In the genomic region with DNA sequence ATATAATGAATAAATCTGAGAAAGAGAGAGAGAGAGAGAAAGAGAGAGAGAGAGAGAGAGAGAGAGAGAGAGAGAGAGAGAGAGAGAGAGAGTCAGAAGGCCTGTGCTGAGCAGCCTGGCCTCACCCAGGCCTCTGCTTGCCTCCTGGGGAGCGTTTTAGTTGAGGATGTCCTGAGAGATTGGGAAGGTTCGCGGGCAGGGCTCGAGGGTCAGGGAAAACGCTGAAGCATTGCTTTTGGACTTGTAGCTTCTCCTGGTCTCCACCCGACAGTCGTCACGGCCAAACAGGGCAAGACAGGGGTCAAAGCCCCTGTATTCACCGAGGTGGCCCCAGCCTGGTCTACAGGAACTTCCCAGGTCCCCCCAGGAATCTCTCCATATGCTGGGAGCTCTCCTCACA, we compare ENCODE assay signal across 38 mouse cellular contexts. TPM values are rescaled to one million over a fixed set of nuclear protein-coding genes. Genes with fewer than 3 reads are reported as not detected.
"Had no signal": no experiment of that assay in that cellular context is flagged by ENCODE, and none has a peak within 500 bp of the region (broad histone marks: within the 10 kb centered on the region; RNA-seq: fewer than 3 reads in every experiment).

No protein-coding gene starts in this region.

- H3K27ac ChIP-seq: heart, embryonic 10.5 days; hindbrain, embryonic 10.5 days; hindbrain, embryonic 12.5 days; hindbrain, embryonic 14.5 days; intestine, embryonic 15.5 days; layer of hippocampus, adult 2 months; left cerebral cortex, adult 2 months; limb, embryonic 10.5 days; limb, embryonic 12.5 days; liver, embryonic 13.5 days; liver, embryonic 15.5 days had no signal

- H3K9me3 ChIP-seq: intestine, embryonic 15.5 days; liver, embryonic 15.5 days had no signal

- H3K27me3 ChIP-seq: hindbrain, embryonic 12.5 days; intestine, embryonic 15.5 days; limb, embryonic 12.5 days; liver, embryonic 13.5 days; liver, embryonic 15.5 days had no signal

- H3K4me2 ChIP-seq: heart, embryonic 12.5 days; hindbrain, embryonic 12.5 days; hindbrain, embryonic 14.5 days; intestine, embryonic 15.5 days; limb, embryonic 12.5 days; liver, embryonic 13.5 days; liver, embryonic 15.5 days had no signal

- DNase-seq: gastrocnemius, postnatal 25 days; heart, postnatal 10 days; heart, postnatal 4 days; kidney, adult 18-20 months; kidney, adult 8-10 months; kidney, postnatal 10 days; kidney, postnatal 25 days; kidney, postnatal 4 days; liver; liver, embryonic 13.5 days had no signal

- H3K4me3 ChIP-seq: heart, embryonic 10.5 days; heart, embryonic 12.5 days; hindbrain, embryonic 10.5 days; hindbrain, embryonic 12.5 days; intestine, embryonic 15.5 days; layer of hippocampus, adult 2 months; left cerebral cortex, adult 2 months; limb, embryonic 10.5 days; limb, embryonic 12.5 days; liver, embryonic 13.5 days; liver, embryonic 15.5 days had no signal

- H3K4me1 ChIP-seq: heart, embryonic 12.5 days; hindbrain, embryonic 10.5 days; hindbrain, embryonic 12.5 days; intestine, embryonic 15.5 days; limb, embryonic 12.5 days; liver, embryonic 13.5 days; liver, embryonic 15.5 days had no signal

- H3K36me3 ChIP-seq: heart, embryonic 12.5 days; hindbrain, embryonic 10.5 days; hindbrain, embryonic 12.5 days; intestine, embryonic 15.5 days; limb, embryonic 12.5 days; liver, embryonic 13.5 days; liver, embryonic 15.5 days had no signal

- ATAC-seq: hindbrain, embryonic 16.5 days; inflammation-experienced regulatory T-cells, adult 6 months; intestine, embryonic 15.5 days; intestine, postnatal 0 days had no signal

- H3K9ac ChIP-seq: heart, embryonic 12.5 days; hindbrain, embryonic 12.5 days; hindbrain, embryonic 14.5 days; intestine, embryonic 15.5 days; limb, embryonic 12.5 days; liver, embryonic 13.5 days; liver, embryonic 15.5 days had no signal

RNA-seq across cellular contexts. Expression of a gene that starts 5.3 kb away (rescaled TPM):
- total RNA-seq: layer of hippocampus, adult 2 months; layer of hippocampus, postnatal 25 days; left cerebral cortex, adult 2 months; left cerebral cortex, postnatal 14 days had no signal

RNA-seq across cellular contexts. Expression of a gene that starts 18.3 kb away (rescaled TPM):
- total RNA-seq: granulocyte monocyte progenitor cell, adult 5-6 weeks had no signal

RNA-seq across cellular contexts. Expression of a gene that starts 41.7 kb away (rescaled TPM):
- total RNA-seq: granulocyte monocyte progenitor cell, adult 5-6 weeks had no signal

RNA-seq across cellular contexts. Expression of a gene that starts 54.5 kb away (rescaled TPM):
- total RNA-seq: gastrocnemius, adult 8-10 months; gastrocnemius, postnatal 25 days; gastrocnemius, postnatal 4 days; granulocyte monocyte progenitor cell, adult 5-6 weeks; heart, adult 8-10 months; heart, postnatal 10 days; heart, postnatal 4 days; layer of hippocampus, adult 2 months; layer of hippocampus, postnatal 10 days; layer of hippocampus, postnatal 25 days; left cerebral cortex, adult 2 months; left cerebral cortex, postnatal 14 days; left cerebral cortex, postnatal 36 days had no signal
- polyA plus RNA-seq: frontal cortex, adult 2 months; heart, embryonic 10.5 days; heart, embryonic 12.5 days; heart, embryonic 14.5 days; heart, embryonic 16.5 days; hindbrain, embryonic 10.5 days; hindbrain, embryonic 12.5 days; hindbrain, embryonic 14.5 days; hindbrain, embryonic 16.5 days; inflammation-experienced regulatory T-cells, adult 6 months; kidney, embryonic 14.5 days; kidney, embryonic 16.5 days; limb, embryonic 10.5 days; limb, embryonic 12.5 days; limb, embryonic 14.5 days; liver, embryonic 13.5 days; liver, embryonic 15.5 days had no signal
